Mouse (Mus musculus): Measurements from ENCODE around the gene Setd1a. TPM values are rescaled to one million over a fixed set of nuclear protein-coding genes. Genes with fewer than 3 reads are reported as not detected.

The Setd1a gene
- polyA plus RNA-seq, 2 experiments, result 27.3 to 29.7 TPM

GRCm38 (mm10) chr7:127798591-127798990 is 22.1 kb downstream of the Setd1a start:
- DNase-seq (ENCODE audit: low spot score) (no peak), ATAC-seq (ENCODE audit: low FRiP score, low read depth) (no peak)
- no peak overlapping the region for H3K4me2 ChIP-seq (replicated peaks; ENCODE audit: low read depth, low read length, severe bottlenecking)
- no peak overlapping the region for H3K9ac ChIP-seq (ENCODE audit: low read depth, low read length, severe bottlenecking)
- H3K9me3 ChIP-seq (ENCODE audit: control insufficient read depth, low read length), result no peaks in the 10 kb centered on the region
- no peak for TF ChIP-seq POLR2A (IDR thresholded peaks at IDR 0.05; ENCODE audit: borderline replicate concordance, extremely low read depth, insufficient read depth, insufficient read length)
- peaks cover 80% of the 10 kb centered on the region for H3K36me3 ChIP-seq (ENCODE audit: control insufficient read depth, insufficient read depth, low read length)
- 90% methylated on average over 4 of the region's 4 CpGs for WGBS
- H3K4me1 ChIP-seq (ENCODE audit: control insufficient read depth, insufficient read depth, low read length), result no peaks in the 10 kb centered on the region
- no peak overlapping the region for H3K4me3 ChIP-seq (replicated peaks; ENCODE audit: low read length)
- no peak overlapping the region for H3K27ac ChIP-seq (replicated peaks; ENCODE audit: low read depth, low read length)
- no peaks in the 10 kb centered on the region for H3K27me3 ChIP-seq (ENCODE audit: control insufficient read depth, insufficient read depth, low read length)

GRCm38 (mm10) chr7:127799211-127799610 is 22.7 kb downstream of the Setd1a start:
- ATAC-seq (ENCODE audit: low FRiP score, low read depth) (no peak), DNase-seq (ENCODE audit: low spot score) (no peak)
- Histone ChIP-seq H3K9ac (ENCODE audit: low read depth, low read length, severe bottlenecking) (no peak overlapping the region), H3K27me3 (ENCODE audit: control insufficient read depth, insufficient read depth, low read length) (no peaks in the 10 kb centered on the region), H3K36me3 (ENCODE audit: control insufficient read depth, insufficient read depth, low read length) (peaks cover 78% of the 10 kb centered on the region), H3K4me2 (replicated peaks; ENCODE audit: low read depth, low read length, severe bottlenecking) (no peak overlapping the region), H3K9me3 (ENCODE audit: control insufficient read depth, low read length) (no peaks in the 10 kb centered on the region), H3K4me3 (replicated peaks; ENCODE audit: low read length) (no peak overlapping the region), H3K27ac (replicated peaks; ENCODE audit: low read depth, low read length) (no peak overlapping the region), H3K4me1 (ENCODE audit: control insufficient read depth, insufficient read depth, low read length) (no peaks in the 10 kb centered on the region)
- 90% methylated on average over 13 of the region's 13 CpGs for WGBS
- no peak for TF ChIP-seq POLR2A (IDR thresholded peaks at IDR 0.05; ENCODE audit: borderline replicate concordance, extremely low read depth, insufficient read depth, insufficient read length)

DNA sequence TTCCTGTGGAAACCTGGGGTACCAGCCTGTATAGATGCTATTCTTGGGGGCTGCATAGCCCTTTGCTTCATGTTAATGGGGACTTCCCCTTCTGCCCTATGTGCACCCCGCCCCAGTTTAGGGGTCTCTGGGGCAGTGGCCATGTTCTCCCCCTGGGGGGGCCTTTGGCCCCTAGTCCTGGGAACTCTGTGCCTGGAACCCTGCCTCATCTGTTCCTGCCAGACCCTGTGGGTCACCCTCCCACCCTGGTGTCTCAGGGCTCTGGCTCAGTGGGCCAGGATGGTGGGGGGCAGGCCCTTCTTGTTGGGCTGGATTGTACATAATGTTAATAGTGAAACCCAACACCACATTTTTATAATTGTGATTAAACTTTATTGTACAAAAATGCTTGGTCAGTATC is 23.3 kb downstream of the Setd1a start:
- Histone ChIP-seq H3K27ac (replicated peaks; ENCODE audit: low read depth, low read length) (no peak overlapping the region), H3K27me3 (ENCODE audit: control insufficient read depth, insufficient read depth, low read length) (no peaks in the 10 kb centered on the region), H3K9me3 (ENCODE audit: control insufficient read depth, low read length) (no peaks in the 10 kb centered on the region), H3K4me1 (ENCODE audit: control insufficient read depth, insufficient read depth, low read length) (no peaks in the 10 kb centered on the region), H3K36me3 (ENCODE audit: control insufficient read depth, insufficient read depth, low read length) (peaks cover 78% of the 10 kb centered on the region), H3K4me2 (replicated peaks; ENCODE audit: low read depth, low read length, severe bottlenecking) (no peak overlapping the region), H3K4me3 (replicated peaks; ENCODE audit: low read length) (no peak overlapping the region), H3K9ac (ENCODE audit: low read depth, low read length, severe bottlenecking) (no peak overlapping the region)
- WGBS, result 100% methylated on average over 1 of the region's 1 CpGs
- no peak for DNase-seq (ENCODE audit: low spot score)
- ATAC-seq (ENCODE audit: low FRiP score, low read depth), result no peak
- no peak for TF ChIP-seq POLR2A (IDR thresholded peaks at IDR 0.05; ENCODE audit: borderline replicate concordance, extremely low read depth, insufficient read depth, insufficient read length)

DNA sequence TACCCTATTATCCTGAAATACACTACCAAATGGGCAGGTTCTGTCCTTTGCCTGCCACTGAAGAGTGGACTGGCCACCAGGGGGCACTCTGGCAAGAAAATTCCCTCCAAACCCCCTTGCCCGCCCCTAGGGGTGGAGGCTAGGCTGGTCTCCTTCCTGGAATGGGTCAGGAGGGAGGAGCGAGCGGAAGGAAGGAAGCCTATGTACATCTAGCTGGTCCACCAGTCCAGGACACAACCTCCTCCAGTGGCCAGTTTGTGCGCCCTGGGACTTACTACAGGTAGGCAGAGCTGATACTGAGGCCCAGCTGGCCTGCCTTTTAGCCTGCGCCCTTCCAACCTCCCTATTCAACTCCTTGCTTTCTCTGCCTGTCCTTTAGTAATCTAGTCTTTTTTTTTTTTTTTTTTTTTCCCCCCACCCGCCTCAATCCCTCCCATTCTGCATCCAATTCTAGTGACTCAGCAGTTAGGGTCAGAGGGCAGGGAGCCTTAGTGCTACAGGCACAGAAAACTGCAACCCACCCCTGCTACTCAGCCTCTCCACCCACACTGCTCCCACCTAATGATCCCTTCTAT is 24.1 kb downstream of the Setd1a start, which contains the start of gene Hsd3b7:
TSS of gene Hsd3b7 (plus strand) at position 170 of the 575 bp plus-strand sequence.
- H3K4me2 ChIP-seq (replicated peaks; ENCODE audit: low read depth, low read length, severe bottlenecking), result peak within 1 kb of the TSS; percentile 43
- H3K9ac ChIP-seq (ENCODE audit: low read depth, low read length, severe bottlenecking), result peak within 1 kb of the TSS; percentile 2; the same call in 1 of the 2 replicates
- DNase-seq (ENCODE audit: low spot score) (peak; percentile 91), ATAC-seq (ENCODE audit: low FRiP score, low read depth) (peak; percentile 85)
- H3K36me3 ChIP-seq (ENCODE audit: control insufficient read depth, insufficient read depth, low read length), result peaks cover 74% of the 10 kb centered on the region
- no peaks in the 10 kb centered on the region for H3K4me1 ChIP-seq (ENCODE audit: control insufficient read depth, insufficient read depth, low read length)
- peak within 1 kb of the TSS; percentile 23; the same call in 1 of the 2 replicates for H3K4me3 ChIP-seq (replicated peaks; ENCODE audit: low read length)
- H3K27me3 ChIP-seq (ENCODE audit: control insufficient read depth, insufficient read depth, low read length), result no peaks in the 10 kb centered on the region
- 34% methylated on average over 6 of the region's 6 CpGs for WGBS
- H3K9me3 ChIP-seq (ENCODE audit: control insufficient read depth, low read length), result no peaks in the 10 kb centered on the region
- no peak for TF ChIP-seq POLR2A (IDR thresholded peaks at IDR 0.05; ENCODE audit: borderline replicate concordance, extremely low read depth, insufficient read depth, insufficient read length)
- no peak within 1 kb of the TSS for H3K27ac ChIP-seq (replicated peaks; ENCODE audit: low read depth, low read length)

DNA sequence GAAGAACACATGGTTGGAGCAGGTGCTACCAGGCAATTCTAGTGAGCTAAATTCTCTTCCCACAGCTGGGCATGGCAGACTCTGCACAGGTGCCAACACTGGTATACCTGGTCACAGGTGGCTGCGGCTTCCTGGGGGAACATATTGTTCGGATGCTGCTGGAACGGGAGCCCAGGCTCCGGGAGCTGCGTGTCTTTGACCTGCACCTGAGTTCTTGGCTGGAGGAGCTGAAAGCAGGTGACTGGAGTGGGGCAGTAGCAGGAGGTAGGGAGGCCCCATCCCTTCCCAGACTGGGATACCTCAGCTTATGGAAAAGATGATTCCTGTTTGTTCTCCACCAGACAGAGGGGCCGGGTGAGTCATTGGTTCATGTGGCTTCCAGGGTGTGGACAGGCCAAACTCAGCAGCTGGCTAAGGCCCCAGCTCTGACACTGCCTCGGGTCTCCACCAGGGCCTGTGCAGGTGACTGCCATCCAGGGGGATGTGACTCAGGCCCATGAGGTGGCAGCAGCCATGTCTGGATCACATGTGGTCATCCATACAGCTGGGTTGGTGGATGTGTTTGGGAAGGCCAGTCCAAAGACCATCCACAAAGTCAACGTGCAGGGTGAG is 24.6 kb downstream of the Setd1a start:
- DNase-seq (ENCODE audit: low spot score), result no peak
- Histone ChIP-seq H3K4me3 (replicated peaks; ENCODE audit: low read length) (no peak overlapping the region), H3K4me1 (ENCODE audit: control insufficient read depth, insufficient read depth, low read length) (no peaks in the 10 kb centered on the region), H3K27me3 (ENCODE audit: control insufficient read depth, insufficient read depth, low read length) (no peaks in the 10 kb centered on the region), H3K36me3 (ENCODE audit: control insufficient read depth, insufficient read depth, low read length) (peaks cover 69% of the 10 kb centered on the region), H3K27ac (replicated peaks; ENCODE audit: low read depth, low read length) (no peak overlapping the region), H3K4me2 (replicated peaks; ENCODE audit: low read depth, low read length, severe bottlenecking) (peak overlapping the region; percentile 43; the same call in 1 of the 2 replicates), H3K9ac (ENCODE audit: low read depth, low read length, severe bottlenecking) (peak overlapping the region; percentile 2; the same call in 1 of the 2 replicates), H3K9me3 (ENCODE audit: control insufficient read depth, low read length) (no peaks in the 10 kb centered on the region)
- no peak for ATAC-seq (ENCODE audit: low FRiP score, low read depth)
- WGBS, result 86% methylated on average over 8 of the region's 8 CpGs
- no peak for TF ChIP-seq POLR2A (IDR thresholded peaks at IDR 0.05; ENCODE audit: borderline replicate concordance, extremely low read depth, insufficient read depth, insufficient read length)

All from limb, embryonic 14.5 days (tissue).